Mouse (Mus musculus): ENCODE data around the gene C130074G19Rik.

GRCm38 (mm10) chr1:184862636-184863035 is 20.4 kb downstream of the C130074G19Rik start:
- TF ChIP-seq CTCF (IDR thresholded peaks at IDR 0.05; ENCODE audit: low read depth, low read length) (no peak), TAL1 (conservative IDR thresholded peaks at IDR 0.05; ENCODE audit: low read depth, low read length) (no peak), GATA1 (IDR thresholded peaks at IDR 0.05; ENCODE audit: borderline replicate concordance, low read length) (no peak), GATA2 (IDR thresholded peaks at IDR 0.05; ENCODE audit: borderline replicate concordance, low read depth, low read length) (no peak)
